Mouse (Mus musculus): ENCODE measurements around the gene Sh2d4b.

DNA sequence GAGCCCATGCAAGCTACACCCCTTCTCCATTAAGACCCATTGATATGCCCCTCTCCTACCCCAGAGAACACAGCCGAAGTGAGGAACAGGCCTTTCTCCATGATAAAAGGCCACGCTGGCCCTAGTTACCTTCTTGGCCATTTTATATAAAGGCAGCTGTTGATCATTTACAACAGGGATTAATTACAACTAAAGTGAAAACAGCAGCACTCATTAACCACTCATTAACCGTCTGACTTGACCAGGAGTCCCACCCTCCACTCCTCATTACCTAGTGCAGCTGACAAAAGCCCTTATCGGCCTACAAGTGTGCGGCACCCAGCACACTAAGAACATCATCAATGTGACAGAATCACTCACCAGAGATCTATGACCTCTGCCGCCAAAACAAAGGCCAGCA is 20.6 kb upstream of the Sh2d4b start:
- TF ChIP-seq POLR2A (IDR thresholded peaks at IDR 0.05; ENCODE audit: borderline replicate concordance, low read depth, low read length) (no peak), CTCF (IDR thresholded peaks at IDR 0.05; ENCODE audit: low read depth, low read length) (no peak)

Measured in bone marrow macrophage, adult 2 months (primary cell).